Mouse (Mus musculus) frontal cortex, adult (tissue): ENCODE measurements at regions not wholly inside any gene's neighbourhood (a gene's known extent, or its start where the extent isn't known, plus 50 kb on each side); places are given as distances from the start of the nearest gene placed in this dataset.
A peak's percentile ranks its signal among the peaks of the same experiment; 100 is the strongest.
"Not testable (repeated sequence)": the region's sequence is repeated elsewhere in the genome, so short reads cannot be mapped to it uniquely, and the experiment has no call there.

Experiments used
- ATAC-seq: cut with Nextera tagmentation; 2 replicates; pipeline ENCODE4 v1.9.2; 2017; ENCODE audit warnings: mild to moderate bottlenecking, moderate library complexity, mixed read lengths; ENCODE audit not compliant: low TSS enrichment

- ATAC-seq: no peak
Observed at GRCm38 (mm10) chr3:6883401-6883800, 263.2 kb upstream of the 1700008P02Rik start.

DNA sequence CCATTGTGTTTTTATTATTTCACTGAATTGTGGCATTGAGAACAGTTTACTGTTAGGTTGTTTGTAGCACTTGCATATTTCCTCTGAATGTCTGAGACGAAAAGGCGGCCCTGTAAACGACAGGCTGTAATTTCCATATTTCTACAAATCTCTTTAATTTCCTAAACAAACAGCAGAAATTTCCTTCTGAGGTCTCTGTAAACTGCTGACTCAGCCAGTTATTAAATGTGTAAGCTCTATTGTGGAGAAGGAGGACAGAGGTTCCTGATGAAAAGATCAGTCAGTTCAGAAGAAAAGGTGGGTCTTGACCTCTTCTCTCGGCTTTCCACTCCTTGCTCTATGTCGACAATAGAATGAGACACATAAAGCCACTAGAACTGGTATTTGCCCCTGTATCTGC lies 256.0 kb upstream of the 1700008P02Rik start:
- no peak for ATAC-seq

DNA sequence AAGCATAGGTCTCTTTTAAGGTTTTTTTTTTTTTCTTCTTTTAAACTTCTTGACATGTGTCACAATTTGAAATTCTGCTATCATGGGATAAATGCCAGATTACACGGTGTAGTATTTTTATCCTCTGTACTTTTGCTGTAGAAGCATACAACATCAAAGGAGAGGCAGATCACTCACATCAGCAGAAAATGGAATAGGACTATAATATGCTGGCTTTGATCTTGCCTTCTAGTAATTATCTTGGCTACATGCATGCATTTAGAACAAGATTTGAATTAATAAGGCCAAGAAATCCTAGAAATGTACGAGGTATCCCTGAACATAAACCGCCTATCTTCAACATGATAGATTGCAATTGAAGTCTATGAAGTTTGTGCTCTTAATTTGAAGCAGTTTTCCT lies 251.9 kb upstream of the 1700008P02Rik start:
- no peak for ATAC-seq

- no peak for ATAC-seq
Observed at GRCm38 (mm10) chr3:6871752-6872151, 251.5 kb upstream of the 1700008P02Rik start.

DNA sequence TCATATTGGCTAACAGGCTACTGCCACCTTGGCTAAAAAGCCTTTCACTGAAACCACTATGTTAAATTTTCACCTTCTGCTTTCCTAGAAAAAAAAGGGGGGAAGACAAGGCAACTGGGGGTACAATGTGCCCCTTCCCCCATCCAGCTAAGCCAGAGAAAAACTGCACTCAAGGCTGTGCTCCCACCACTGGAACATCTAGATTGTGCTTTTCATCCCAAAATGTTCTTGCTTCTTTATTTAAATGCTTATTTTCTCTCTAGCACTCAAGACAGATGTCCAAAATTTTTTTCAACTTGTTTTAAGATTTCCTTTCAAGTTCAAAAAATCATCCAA lies 245.9 kb upstream of the 1700008P02Rik start:
- peak; percentile 13; the same call in 1 of the 2 replicates for ATAC-seq

- peak; percentile 86 for ATAC-seq
Observed at GRCm38 (mm10) chr3:6865462-6866147, 245.4 kb upstream of the 1700008P02Rik start.

GRCm38 (mm10) chr3:6859866-6860180 lies 239.6 kb upstream of the 1700008P02Rik start:
- no peak for ATAC-seq

DNA sequence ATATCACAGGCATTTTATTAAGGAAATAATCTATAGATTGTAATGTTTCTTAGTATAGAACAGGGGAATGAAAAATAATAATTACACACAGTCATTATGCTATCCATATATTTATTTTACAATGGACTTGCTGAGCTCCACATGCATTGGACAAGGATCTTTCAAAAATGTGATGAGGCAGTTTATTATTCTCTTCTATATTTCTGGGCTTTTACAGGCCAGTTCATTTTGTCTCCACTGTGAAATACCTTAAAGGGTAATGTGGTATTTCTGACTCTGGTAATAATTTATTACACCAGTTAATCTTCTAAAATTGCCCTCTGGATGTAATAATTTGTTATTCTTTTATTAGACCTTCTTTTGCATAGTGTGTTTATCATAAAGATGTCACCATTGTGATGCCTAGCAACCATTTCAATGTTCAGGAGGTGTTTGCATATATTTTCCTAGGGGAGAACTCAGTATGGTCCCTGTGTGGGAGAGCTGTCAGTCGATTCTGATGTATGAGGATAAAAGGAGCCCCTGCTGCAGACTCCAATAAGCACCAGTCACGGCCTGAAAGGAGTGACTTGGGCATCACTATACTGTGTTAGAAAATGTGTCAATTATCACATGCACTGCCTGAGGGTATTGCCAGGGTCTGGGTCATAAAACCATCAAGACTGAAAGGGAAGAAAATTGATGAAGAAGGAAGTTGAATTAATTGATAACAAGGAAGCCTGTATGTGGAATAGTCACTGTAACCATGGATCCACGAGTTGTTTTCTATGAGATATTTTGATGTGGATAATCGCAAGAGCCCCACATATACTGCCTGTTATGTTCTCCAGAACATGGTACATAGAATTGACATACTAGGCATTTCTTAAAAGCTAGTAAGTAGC lies 239.0 kb upstream of the 1700008P02Rik start:
- ATAC-seq: no peak

GRCm38 (mm10) chr3:6819332-6819731 lies 199.1 kb upstream of the 1700008P02Rik start:
- no peak for ATAC-seq

GRCm38 (mm10) chr3:6812346-6812745 lies 192.1 kb upstream of the 1700008P02Rik start:
- no peak for ATAC-seq

DNA sequence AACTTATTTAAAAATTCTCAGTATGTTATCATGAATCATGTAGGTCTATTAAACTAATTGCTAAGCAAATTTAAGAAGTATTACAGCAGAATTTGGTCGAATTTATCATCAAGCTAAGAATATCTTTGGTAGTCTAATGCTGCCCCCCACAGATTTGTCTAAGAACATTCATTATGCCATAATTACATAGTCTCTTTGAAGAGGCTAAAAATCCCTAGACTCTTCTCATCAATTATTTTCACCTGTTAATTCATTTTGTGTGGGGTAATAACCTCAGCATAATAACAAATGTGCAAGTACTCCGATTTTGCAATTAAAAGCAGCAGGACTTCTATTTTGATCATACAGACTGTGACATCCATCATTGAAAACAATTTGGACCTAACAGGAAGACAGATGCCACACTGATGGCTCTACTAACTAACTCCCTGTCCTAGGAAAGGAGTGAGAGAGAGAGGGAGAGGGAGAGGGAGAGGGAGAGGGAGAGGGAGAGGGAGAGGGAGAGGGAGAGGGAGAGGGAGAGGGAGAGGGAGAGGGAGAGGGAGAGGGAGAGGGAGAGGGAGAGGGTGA lies 189.2 kb upstream of the 1700008P02Rik start:
- no peak for ATAC-seq

DNA sequence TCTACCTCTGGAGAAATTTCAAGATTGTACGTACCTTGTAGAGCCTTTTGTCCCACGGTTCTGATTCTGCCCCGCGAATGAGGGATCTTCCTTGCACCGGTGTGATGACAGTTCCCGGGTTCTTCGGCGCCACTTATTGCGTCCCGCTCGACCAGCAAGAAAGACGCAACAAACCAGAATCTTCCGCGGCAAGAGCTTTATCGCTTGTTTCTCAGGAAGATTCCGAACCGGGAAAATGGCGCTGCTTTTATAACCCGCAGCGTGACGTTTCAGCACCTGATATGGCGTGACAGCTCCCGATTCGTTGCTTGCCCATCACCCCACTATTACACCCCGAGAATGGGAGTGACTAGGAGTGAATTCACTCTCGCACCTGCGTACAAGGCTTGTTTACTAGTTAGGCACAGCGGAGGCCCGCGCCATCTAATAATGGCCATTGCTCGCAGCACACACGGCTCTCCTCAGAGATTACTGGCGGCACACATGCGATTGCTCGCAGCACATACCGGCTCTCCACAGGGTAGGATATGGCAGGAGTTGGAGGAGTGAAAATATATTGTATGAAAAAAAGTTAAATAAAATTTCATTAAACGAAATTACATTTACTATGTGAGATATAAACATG lies 180.0 kb upstream of the 1700008P02Rik start:
- ATAC-seq: not testable (repeated sequence)

- ATAC-seq: no peak
Observed at GRCm38 (mm10) chr3:6768506-6768905, 148.3 kb upstream of the 1700008P02Rik start.

DNA sequence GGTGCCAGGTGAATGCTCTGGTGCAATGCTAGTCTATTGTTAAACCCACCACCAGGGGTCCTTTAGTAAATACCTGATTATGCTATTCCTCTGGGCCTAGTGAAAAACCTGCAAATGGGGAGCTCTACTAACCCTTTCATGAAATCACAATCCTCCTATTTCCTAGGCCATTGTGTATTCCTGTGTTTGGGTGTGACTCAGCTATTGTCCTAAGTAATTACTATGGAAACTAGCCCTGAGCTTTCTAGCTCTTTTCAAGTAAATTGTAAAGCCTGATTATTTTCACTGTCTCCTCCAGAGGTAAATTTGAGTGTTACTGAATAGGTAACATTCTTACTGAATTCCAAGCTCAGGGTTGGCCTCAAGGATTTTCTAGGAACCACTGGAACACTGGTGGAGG lies 147.8 kb upstream of the 1700008P02Rik start:
- ATAC-seq: not testable (repeated sequence)

DNA sequence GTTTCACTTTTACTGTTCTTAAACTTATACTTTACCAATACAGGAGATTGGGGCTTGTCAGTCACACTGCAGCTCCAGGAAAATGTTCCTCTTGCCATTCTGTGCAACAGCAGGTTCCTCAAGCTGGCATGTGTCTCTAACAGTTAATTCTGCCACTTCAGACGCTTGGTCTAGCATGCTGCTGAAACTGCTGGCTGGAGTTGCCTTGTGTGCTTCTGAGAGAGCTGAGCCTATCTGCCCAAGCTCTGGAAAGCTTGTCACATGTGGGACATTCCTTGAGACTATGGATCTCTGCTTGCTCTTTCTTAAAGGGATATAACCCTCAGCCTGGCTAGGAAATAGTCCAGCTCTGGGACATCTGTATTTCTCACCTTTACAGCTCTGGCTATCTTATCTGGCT lies 138.9 kb upstream of the 1700008P02Rik start:
- ATAC-seq: no peak

- ATAC-seq: no peak
Observed at GRCm38 (mm10) chr3:6757562-6757961, 137.3 kb upstream of the 1700008P02Rik start.

DNA sequence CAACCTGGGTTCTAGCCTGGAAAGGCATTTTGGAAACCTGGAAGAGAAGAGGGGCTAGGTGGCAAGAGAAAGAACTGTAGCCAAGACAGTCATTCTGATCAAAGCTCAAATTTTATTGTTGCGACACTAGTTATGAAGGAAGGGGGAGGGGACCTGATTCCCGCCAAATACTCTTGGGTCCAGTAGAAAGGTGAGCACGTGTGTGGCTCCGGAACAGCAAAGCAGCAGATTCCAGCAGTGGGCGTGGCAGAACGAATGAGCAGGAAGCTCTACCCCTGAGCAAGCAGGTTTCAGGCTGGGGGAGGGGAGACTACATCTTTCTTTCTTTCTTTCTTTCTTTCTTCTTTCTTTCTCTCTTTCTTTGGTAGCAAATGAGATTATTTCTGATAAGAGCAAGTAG lies 130.5 kb upstream of the 1700008P02Rik start:
- ATAC-seq: not testable (repeated sequence)

GRCm38 (mm10) chr3:6731372-6732297 lies 111.4 kb upstream of the 1700008P02Rik start:
- no peak for ATAC-seq

- ATAC-seq: no peak
Observed at GRCm38 (mm10) chr3:6730066-6730465, 109.8 kb upstream of the 1700008P02Rik start.

DNA sequence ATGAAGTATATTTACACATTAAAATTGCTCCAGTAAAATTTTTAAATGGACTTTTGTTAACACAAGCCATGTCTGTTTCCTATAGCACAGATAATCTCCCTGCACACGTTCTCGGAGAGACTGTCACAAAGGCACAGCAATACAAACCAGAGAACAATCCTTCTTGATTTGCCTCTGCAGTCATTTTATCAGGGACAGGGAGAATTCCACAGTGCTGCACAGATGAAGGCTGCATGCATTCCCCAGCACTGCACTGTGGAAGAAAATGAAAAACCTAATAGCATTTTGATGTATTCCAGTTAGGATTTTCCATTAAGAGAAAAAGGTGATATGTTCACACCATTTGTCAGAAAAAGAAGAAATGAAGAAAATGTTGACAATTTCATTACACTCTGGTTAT lies 63.4 kb upstream of the 1700008P02Rik start:
- no peak for ATAC-seq

- ATAC-seq: no peak
Observed at GRCm38 (mm10) chr3:6681411-6681810, 61.2 kb upstream of the 1700008P02Rik start.
